Mouse (Mus musculus): ENCODE results near the gene Fcho2. TPM values are rescaled to one million over a fixed set of nuclear protein-coding genes. Genes with fewer than 3 reads are reported as not detected.
A peak's percentile ranks its signal among the peaks of the same experiment; 100 is the strongest.

The Fcho2 gene
- total RNA-seq, 1 experiment from 2014 or later, result 27.1 TPM

- no peak for ATAC-seq (replicated peaks in 1 of 2; ENCODE audit: insufficient read depth in 1 of 2, low FRiP score in 2 of 2, low TSS enrichment in 1 of 2, low read depth in 1 of 2, poor library complexity in 2 of 2, severe bottlenecking in 2 of 2)
These were observed 118.5 kb downstream of the Fcho2 start for GRCm38 (mm10) chr13:98696716-98697115.

GRCm38 (mm10) chr13:98695546-98695945 lies 119.7 kb downstream of the Fcho2 start:
- ATAC-seq (replicated peaks in 1 of 2; ENCODE audit: insufficient read depth in 1 of 2, low FRiP score in 2 of 2, low TSS enrichment in 1 of 2, low read depth in 1 of 2, poor library complexity in 2 of 2, severe bottlenecking in 2 of 2), result no peak

- ATAC-seq (replicated peaks in 1 of 2; ENCODE audit: insufficient read depth in 1 of 2, low FRiP score in 2 of 2, low TSS enrichment in 1 of 2, low read depth in 1 of 2, poor library complexity in 2 of 2, severe bottlenecking in 2 of 2), result 0 out of 4 replicates have a peak, but pooled peaks of 1 of the 2 experiments have one; percentile 3
These were observed 120.4 kb downstream of the Fcho2 start, which contains the start of gene Tmem171 for GRCm38 (mm10) chr13:98694773-98695314. Gene Tmem171, minus strand, starts transcription at chr13:98694834.

GRCm38 (mm10) chr13:98693316-98693715 lies 121.9 kb downstream of the Fcho2 start:
- ATAC-seq (replicated peaks in 1 of 2; ENCODE audit: insufficient read depth in 1 of 2, low FRiP score in 2 of 2, low TSS enrichment in 1 of 2, low read depth in 1 of 2, poor library complexity in 2 of 2, severe bottlenecking in 2 of 2), result no peak; a peak in 1 of 4 replicates

- 0 out of 4 replicates have a peak, but pooled peaks of 1 of the 2 experiments have one; percentile 20 for ATAC-seq (replicated peaks in 1 of 2; ENCODE audit: insufficient read depth in 1 of 2, low FRiP score in 2 of 2, low TSS enrichment in 1 of 2, low read depth in 1 of 2, poor library complexity in 2 of 2, severe bottlenecking in 2 of 2)
These were observed 123.2 kb downstream of the Fcho2 start for GRCm38 (mm10) chr13:98691956-98692515.

- ATAC-seq (replicated peaks in 1 of 2; ENCODE audit: insufficient read depth in 1 of 2, low FRiP score in 2 of 2, low TSS enrichment in 1 of 2, low read depth in 1 of 2, poor library complexity in 2 of 2, severe bottlenecking in 2 of 2), result no peak
These were observed 124.4 kb downstream of the Fcho2 start for GRCm38 (mm10) chr13:98690886-98691285.

- no peak for ATAC-seq (replicated peaks in 1 of 2; ENCODE audit: insufficient read depth in 1 of 2, low FRiP score in 2 of 2, low TSS enrichment in 1 of 2, low read depth in 1 of 2, poor library complexity in 2 of 2, severe bottlenecking in 2 of 2)
These were observed 125.5 kb downstream of the Fcho2 start for GRCm38 (mm10) chr13:98689605-98690290.

GRCm38 (mm10) chr13:98687931-98688330 lies 127.3 kb downstream of the Fcho2 start:
- ATAC-seq (replicated peaks in 1 of 2; ENCODE audit: insufficient read depth in 1 of 2, low FRiP score in 2 of 2, low TSS enrichment in 1 of 2, low read depth in 1 of 2, poor library complexity in 2 of 2, severe bottlenecking in 2 of 2), result no peak

GRCm38 (mm10) chr13:98684144-98684900 lies 130.9 kb downstream of the Fcho2 start:
- no peak for ATAC-seq (replicated peaks in 1 of 2; ENCODE audit: insufficient read depth in 1 of 2, low FRiP score in 2 of 2, low TSS enrichment in 1 of 2, low read depth in 1 of 2, poor library complexity in 2 of 2, severe bottlenecking in 2 of 2)

GRCm38 (mm10) chr13:98683412-98683811 lies 131.8 kb downstream of the Fcho2 start:
- no peak for ATAC-seq (replicated peaks in 1 of 2; ENCODE audit: insufficient read depth in 1 of 2, low FRiP score in 2 of 2, low TSS enrichment in 1 of 2, low read depth in 1 of 2, poor library complexity in 2 of 2, severe bottlenecking in 2 of 2)

GRCm38 (mm10) chr13:98680470-98681060 lies 134.7 kb downstream of the Fcho2 start:
- no peak for ATAC-seq (replicated peaks in 1 of 2; ENCODE audit: insufficient read depth in 1 of 2, low FRiP score in 2 of 2, low TSS enrichment in 1 of 2, low read depth in 1 of 2, poor library complexity in 2 of 2, severe bottlenecking in 2 of 2)

- ATAC-seq (replicated peaks in 1 of 2; ENCODE audit: insufficient read depth in 1 of 2, low FRiP score in 2 of 2, low TSS enrichment in 1 of 2, low read depth in 1 of 2, poor library complexity in 2 of 2, severe bottlenecking in 2 of 2), result no peak
These were observed 135.6 kb downstream of the Fcho2 start for GRCm38 (mm10) chr13:98679631-98680041.

GRCm38 (mm10) chr13:98679230-98679629 lies 136.0 kb downstream of the Fcho2 start:
- ATAC-seq (replicated peaks in 1 of 2; ENCODE audit: insufficient read depth in 1 of 2, low FRiP score in 2 of 2, low TSS enrichment in 1 of 2, low read depth in 1 of 2, poor library complexity in 2 of 2, severe bottlenecking in 2 of 2), result no peak

GRCm38 (mm10) chr13:98673922-98674321 lies 141.3 kb downstream of the Fcho2 start:
- ATAC-seq (replicated peaks in 1 of 2; ENCODE audit: insufficient read depth in 1 of 2, low FRiP score in 2 of 2, low TSS enrichment in 1 of 2, low read depth in 1 of 2, poor library complexity in 2 of 2, severe bottlenecking in 2 of 2), result no peak
